Mouse (Mus musculus) stomach, embryonic 16.5 days (tissue): ENCODE measurements around the gene Fam217a. TPM values are rescaled to one million over a fixed set of nuclear protein-coding genes. Genes with fewer than 3 reads are reported as not detected.
"Not testable (repeated sequence)": the region's sequence is repeated elsewhere in the genome, so short reads cannot be mapped to it uniquely, and the experiment has no call there.

ENCODE experiments used
- ATAC-seq: fragments of 200-750 bp; cut with Nextera tagmentation; 2 replicates; pipeline ENCODE4 v1.8.0; 2017; ENCODE audit warnings: moderate number of reproducible peaks, moderate TSS enrichment; ENCODE audit not compliant: insufficient read depth, low FRiP score
- H3K27ac ChIP-seq: fragments of 300-500 bp; sonication (generic); 2 replicates; pipeline ENCODE4 v1.5.1; 2014; ENCODE audit warnings: low read length
- H3K27me3 ChIP-seq: fragments of 300-500 bp; sonication (generic); 2 replicates; pipeline ENCODE4 v1.6.1; 2014; ENCODE audit warnings: low read length, control low read depth, mixed read lengths; ENCODE audit not compliant: control insufficient read depth, insufficient read depth
- H3K36me3 ChIP-seq: fragments of 300-500 bp; sonication (generic); 2 replicates; pipeline ENCODE4 v1.6.1; 2014; ENCODE audit warnings: low read length; ENCODE audit not compliant: control insufficient read depth, insufficient read depth
- H3K4me1 ChIP-seq: fragments of 300-500 bp; sonication (generic); 2 replicates; pipeline ENCODE4 v1.6.1; 2014; ENCODE audit warnings: low read length, control low read depth, mixed read lengths; ENCODE audit not compliant: control insufficient read depth, insufficient read depth
- H3K4me2 ChIP-seq: fragments of 300-500 bp; sonication (generic); 2 replicates; pipeline ENCODE4 v1.6.1; 2014; ENCODE audit warnings: low read depth, low read length, mixed read lengths
- H3K4me3 ChIP-seq: fragments of 300-500 bp; sonication (generic); replicated peaks from 2 replicates; pipeline ENCODE4 v1.5.1; 2014; ENCODE audit warnings: mild to moderate bottlenecking, low read length
- H3K9ac ChIP-seq: fragments of 300-500 bp; sonication (generic); 2 replicates; pipeline ENCODE4 v1.6.1; 2014; ENCODE audit warnings: low read length
- H3K9me3 ChIP-seq: fragments of 300-500 bp; sonication (generic); replicated peaks from 2 replicates; pipeline ENCODE4 v1.6.1; 2016; ENCODE audit warnings: low read length, control low read depth; ENCODE audit not compliant: control insufficient read depth
- WGBS: fragments of 180-500 bp; shearing (Covaris S2); extraction: QIAGEN DNeasy Blood & Tissue Kit; methylation state at CpG from one replicate; pipeline ENCODE4 v1.1.7; 2014; 5-methylcytosine and 5-hydroxymethylcytosine counted together
- polyA plus RNA-seq: library from polyadenylated mRNA; unstranded; fragments of >200 nt; fragmentation: Nextera tagmentation; extraction: Ambion mirVana; gene quantifications from 2 replicates; pipeline ENCODE4 v1.2.1, GENCODE M21; 2015

Gene Fam217a
- polyA plus RNA-seq = 1.3 and 1.4 TPM in 2 replicates

DNA sequence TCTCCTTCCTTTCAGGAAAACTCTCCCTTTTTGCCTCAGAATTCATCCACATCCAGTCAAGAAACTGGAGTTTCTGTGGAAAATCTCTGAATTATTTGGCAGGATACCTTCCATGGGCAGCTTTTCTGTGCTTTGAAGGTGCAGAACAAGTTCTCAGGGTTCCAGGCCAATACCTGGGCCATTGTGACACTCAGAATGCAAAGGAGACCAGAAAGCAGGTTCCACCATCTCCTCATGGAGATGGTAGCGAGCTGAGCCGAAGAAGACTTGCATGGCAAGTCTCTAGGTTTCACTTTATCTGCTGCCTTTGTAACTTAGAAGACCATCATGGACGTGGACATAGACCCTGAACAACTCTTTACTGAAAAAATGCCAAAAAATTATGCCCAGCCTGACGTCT is at the start of gene Fam217a, which contains the start of gene 4933417A18Rik:
Fam217a (minus strand) TSS at position 101 of the 400 bp plus-strand sequence.
4933417A18Rik (plus strand) TSS at position 200 of the 400 bp plus-strand sequence.
- Histone ChIP-seq H3K27me3 (no peaks in the 10 kb centered on the region), H3K36me3 (no peaks in the 10 kb centered on the region), H3K4me3 (no peak within 1 kb of the TSS), H3K9ac (no peak within 1 kb of the TSS), H3K27ac (no peak within 1 kb of the TSS), H3K9me3 (no peaks in the 10 kb centered on the region), H3K4me2 (no peak within 1 kb of the TSS), H3K4me1 (no peaks in the 10 kb centered on the region)
- ATAC-seq = no peak
- WGBS = 79% methylated on average over 4 of the region's 4 CpGs

DNA sequence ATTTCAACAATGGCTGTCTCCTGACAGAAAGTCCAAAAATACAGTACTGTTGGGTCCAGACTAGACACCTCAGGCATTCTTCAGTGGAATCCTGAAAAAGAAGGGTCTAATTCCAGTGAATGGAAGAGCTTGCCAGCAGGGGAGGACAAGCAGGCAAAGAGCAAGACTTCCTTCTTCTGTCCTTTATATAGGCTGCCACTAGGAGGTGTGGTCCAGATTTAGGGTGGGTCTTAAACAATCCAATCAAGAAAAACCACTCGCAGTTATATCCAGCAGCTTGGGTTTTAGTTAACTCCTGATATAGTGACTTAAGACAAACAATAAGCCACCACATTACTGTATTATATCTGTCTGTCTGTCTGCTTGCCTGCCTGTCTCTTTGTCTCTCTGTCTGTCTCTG is 49.7 kb upstream of the Fam217a start:
- H3K4me3 ChIP-seq = no peak overlapping the region
- no peak for ATAC-seq

DNA sequence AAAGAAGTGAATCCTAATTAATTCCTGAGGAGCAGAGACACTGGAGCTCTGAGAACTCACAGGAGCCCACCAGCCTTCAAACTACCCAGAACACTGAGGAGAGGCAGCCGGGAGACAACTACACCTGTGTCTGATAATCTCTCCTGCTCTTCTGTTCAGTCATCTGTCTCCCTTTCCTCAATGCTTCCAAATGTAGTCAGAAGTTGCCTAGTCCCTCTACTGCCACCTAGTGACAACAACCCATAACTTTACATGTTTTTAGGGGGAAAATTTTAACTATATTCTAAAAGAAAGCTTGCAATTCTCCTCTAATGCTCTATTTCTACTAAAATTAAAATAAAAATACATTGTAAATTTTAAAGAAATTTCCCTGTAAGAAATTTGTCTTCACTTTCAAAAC is 49.0 kb upstream of the Fam217a start:
- WGBS = 39% methylated on average over 1 of the region's 1 CpGs
- Histone ChIP-seq H3K4me2 (no peak overlapping the region), H3K4me1 (no peaks in the 10 kb centered on the region), H3K27me3 (no peaks in the 10 kb centered on the region), H3K4me3 (no peak overlapping the region), H3K9ac (no peak overlapping the region), H3K9me3 (no peaks in the 10 kb centered on the region), H3K36me3 (peaks cover 9% of the 10 kb centered on the region), H3K27ac (no peak overlapping the region)
- ATAC-seq = no peak

More for the DNA sequence above, 49.7 kb upstream of the Fam217a start:
- no peak overlapping the region for H3K9ac ChIP-seq
- H3K9me3 ChIP-seq = no peaks in the 10 kb centered on the region
- H3K4me1 ChIP-seq = no peaks in the 10 kb centered on the region
- no peak overlapping the region for H3K27ac ChIP-seq
- 35% methylated on average over 1 of the region's 1 CpGs for WGBS
- no peak overlapping the region for H3K4me2 ChIP-seq
- H3K36me3 ChIP-seq = peaks cover 12% of the 10 kb centered on the region
- H3K27me3 ChIP-seq = no peaks in the 10 kb centered on the region

DNA sequence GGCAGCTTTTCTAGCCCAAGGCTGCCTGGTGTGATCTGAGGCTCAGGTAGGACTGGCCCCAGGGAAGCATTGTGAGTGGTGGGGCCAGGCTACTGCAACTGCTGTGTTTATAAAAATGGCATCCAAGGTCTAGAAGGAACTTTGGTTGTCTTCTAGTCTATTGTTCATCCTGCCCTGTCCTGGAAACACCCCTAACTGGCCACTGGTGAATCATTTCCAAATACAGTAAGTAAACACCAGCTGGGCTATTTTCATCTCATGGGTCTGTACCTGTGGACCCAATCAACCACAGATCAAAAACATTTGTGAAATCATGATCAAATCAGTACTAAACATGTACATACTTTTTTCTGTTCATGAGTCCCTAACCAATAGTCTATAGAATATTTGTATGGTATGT is 48.3 kb upstream of the Fam217a start:
- H3K27me3 ChIP-seq, H3K9me3 ChIP-seq, H3K36me3 ChIP-seq, H3K4me3 ChIP-seq, ATAC-seq, H3K27ac ChIP-seq, H3K4me1 ChIP-seq, H3K9ac ChIP-seq, H3K4me2 ChIP-seq: not testable (repeated sequence)

DNA sequence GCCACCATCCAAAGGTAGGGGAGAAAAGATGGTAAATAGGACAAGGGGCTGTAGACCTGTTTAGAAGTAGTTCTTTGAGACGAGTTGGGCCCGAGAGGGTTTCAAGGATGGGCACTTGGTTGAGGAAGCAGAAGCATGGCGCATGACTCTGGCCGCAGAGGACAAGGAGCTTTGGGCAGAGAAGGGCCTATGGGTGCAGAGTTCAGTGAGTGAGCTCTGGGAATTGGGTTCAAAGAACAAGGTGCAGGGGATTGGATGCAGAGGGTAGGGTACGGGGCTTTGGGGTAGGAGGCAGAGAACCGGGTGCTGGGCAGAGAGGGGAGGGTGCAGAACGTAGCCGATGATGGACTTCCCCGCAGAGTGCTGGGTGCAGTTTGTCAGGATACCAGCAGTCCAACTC is 41.5 kb upstream of the Fam217a start:
- H3K27me3 ChIP-seq, H3K4me1 ChIP-seq, ATAC-seq, H3K36me3 ChIP-seq, H3K4me2 ChIP-seq, H3K9ac ChIP-seq, H3K27ac ChIP-seq, H3K4me3 ChIP-seq, H3K9me3 ChIP-seq: not testable (repeated sequence)
- WGBS = 73% methylated on average over 9 of the region's 9 CpGs

DNA sequence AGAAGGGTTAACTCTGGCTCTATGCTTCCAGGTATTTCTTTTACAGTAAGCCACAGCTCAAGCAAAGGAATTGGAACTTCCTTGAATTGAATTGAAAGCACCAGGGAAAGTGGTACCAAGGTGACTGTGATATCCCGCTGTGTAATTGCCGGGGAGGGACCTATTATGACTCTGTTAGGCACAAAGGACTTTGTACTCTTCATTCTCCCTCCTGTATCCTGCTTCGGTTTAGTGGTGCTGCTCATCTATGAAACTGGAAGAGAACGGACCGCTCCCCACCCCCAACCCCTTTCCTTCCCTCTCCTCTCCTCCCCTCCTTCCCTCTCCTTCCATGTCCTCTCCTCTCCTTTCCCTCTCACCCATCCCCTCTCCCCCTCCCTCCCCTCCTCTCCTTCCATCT is 40.8 kb upstream of the Fam217a start:
- H3K9ac ChIP-seq = no peak overlapping the region
- H3K4me1 ChIP-seq = no peaks in the 10 kb centered on the region
- 19% methylated on average over 5 of the region's 5 CpGs for WGBS
- peak overlapping the region; percentile 83 for H3K4me2 ChIP-seq
- no peaks in the 10 kb centered on the region for H3K27me3 ChIP-seq
- H3K36me3 ChIP-seq = no peaks in the 10 kb centered on the region
- no peaks in the 10 kb centered on the region for H3K9me3 ChIP-seq
- peak overlapping the region; percentile 58; the same call in 1 of the 2 replicates for H3K4me3 ChIP-seq
- peak; percentile 45; the same call in 1 of the 2 replicates for ATAC-seq
- H3K27ac ChIP-seq = no peak overlapping the region

DNA sequence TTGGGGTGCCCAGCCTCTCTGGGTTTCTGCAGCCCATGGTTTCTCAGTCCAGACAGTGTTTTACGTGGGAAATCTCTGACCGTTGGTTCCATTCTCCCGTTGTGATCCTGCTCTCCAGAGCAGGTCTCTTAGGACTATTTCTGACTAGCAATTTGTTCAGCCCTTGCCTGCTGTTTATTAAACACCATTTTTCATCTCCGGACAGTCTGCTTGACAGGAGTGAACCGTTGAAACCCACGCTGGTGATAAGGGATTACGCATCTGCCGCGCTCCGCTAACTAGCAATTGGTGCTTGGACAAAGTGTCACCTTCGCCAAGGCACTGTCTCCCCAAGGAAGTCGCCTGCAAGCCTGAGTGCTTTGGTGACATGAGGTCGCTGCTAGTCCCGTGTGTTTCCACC is 40.3 kb upstream of the Fam217a start:
- H3K4me3 ChIP-seq = peak overlapping the region; percentile 58
- H3K9ac ChIP-seq = 0 out of 2 replicates have a peak overlapping the region, but pooled peaks have one; percentile 2
- H3K4me2 ChIP-seq = peak overlapping the region; percentile 83
- H3K36me3 ChIP-seq = no peaks in the 10 kb centered on the region
- WGBS = 4% methylated on average over 14 of the region's 14 CpGs
- no peaks in the 10 kb centered on the region for H3K9me3 ChIP-seq
- no peaks in the 10 kb centered on the region for H3K27me3 ChIP-seq
- no peak overlapping the region for H3K27ac ChIP-seq
- ATAC-seq = no peak
- no peaks in the 10 kb centered on the region for H3K4me1 ChIP-seq

DNA sequence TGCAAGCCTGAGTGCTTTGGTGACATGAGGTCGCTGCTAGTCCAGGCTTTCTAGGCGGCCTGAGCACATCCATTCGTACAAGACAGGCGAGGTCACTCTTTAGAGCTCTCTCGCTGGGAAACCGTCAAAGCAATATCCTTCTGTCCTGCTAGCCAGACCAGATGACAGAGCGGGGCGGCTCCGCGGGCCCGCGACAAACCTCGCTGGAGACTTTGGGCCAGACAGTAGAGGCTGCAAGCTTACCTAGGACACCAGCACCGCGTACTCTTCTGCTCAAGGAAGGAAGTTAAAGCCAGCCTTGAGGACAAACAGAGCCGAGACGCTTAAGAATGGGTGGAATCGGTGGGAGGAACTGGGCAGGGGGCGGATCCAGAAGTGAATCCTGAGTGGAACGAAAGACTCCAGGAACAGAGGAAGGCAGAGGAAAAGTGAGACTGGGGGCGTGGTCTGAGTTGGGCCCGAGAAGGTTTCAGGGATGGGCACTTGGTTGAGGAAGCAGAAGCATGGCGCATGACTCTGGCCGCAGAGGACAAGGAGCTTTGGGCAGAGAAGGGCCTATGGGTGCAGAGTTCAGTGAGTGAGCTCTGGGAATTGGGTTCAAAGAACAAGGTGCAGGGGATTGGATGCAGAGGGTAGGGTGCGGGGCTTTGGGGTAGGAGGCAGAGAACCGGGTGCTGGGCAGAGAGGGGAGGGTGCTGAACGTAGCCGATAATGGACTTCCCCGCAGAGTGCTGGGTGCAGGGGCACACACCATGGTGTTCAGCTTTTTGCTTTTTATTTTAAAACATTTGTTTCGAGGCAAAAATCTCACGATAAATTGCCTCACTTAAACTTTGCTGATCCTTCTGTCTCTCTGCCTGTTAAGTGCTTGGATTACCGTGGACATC is 39.6 kb upstream of the Fam217a start, which contains the start of gene Eci3:
Eci3 (minus strand) TSS at position 300 of the 887 bp plus-strand sequence.
- Histone ChIP-seq H3K9ac (peak within 1 kb of the TSS; percentile 78), H3K9me3 (no peaks in the 10 kb centered on the region), H3K27me3 (no peaks in the 10 kb centered on the region), H3K36me3 (no peaks in the 10 kb centered on the region), H3K4me3 (peak within 1 kb of the TSS; percentile 58), H3K4me2 (peak within 1 kb of the TSS; percentile 83), H3K27ac (no peak within 1 kb of the TSS), H3K4me1 (no peaks in the 10 kb centered on the region)
- 3% methylated on average over 32 of the region's 32 CpGs for WGBS
- ATAC-seq = peak; percentile 82

DNA sequence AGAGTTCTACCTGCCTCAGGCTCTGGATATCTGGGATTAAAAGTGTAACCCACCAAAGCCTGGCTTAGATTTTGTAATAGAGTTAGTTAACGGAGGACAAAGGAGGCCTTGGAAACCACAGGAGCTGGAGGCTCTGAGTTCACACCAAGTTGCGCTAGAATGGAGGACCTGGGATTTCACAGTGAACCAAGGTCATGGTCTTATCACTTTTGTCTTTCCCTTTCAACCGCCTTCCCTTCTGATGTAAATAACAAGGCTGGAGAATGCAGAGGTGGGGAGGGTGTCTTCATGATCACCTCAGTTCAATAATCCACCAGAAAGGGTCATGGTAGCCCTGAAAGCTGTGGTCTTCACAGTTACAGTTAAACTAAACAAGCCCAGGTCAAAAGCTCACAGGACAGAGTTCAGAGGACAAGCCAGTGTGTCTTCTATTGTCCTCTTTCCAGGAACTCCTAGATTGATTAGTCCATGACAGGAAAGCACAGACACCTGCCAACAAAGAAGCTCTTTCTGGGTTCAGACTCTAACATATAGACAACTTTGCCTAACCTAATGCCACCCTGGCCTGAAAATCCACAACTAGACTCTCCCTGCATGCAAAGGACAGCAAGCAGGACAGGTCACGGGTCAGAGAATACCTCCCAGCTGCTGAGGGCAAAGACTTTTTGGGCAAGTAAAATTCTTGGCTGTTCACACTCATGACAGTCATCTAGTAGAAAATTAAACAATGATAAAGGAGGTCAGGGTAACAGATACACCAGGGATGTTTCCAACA is 37.1 kb upstream of the Fam217a start:
- no peaks in the 10 kb centered on the region for H3K9me3 ChIP-seq

More for the DNA sequence above, 37.1 kb upstream of the Fam217a start:
- H3K27ac ChIP-seq = no peak overlapping the region
- WGBS = 81% methylated on average over 4 of the region's 4 CpGs
- H3K9ac ChIP-seq = no peak overlapping the region
- no peak overlapping the region for H3K4me2 ChIP-seq
- no peak for ATAC-seq
- no peaks in the 10 kb centered on the region for H3K27me3 ChIP-seq
- no peaks in the 10 kb centered on the region for H3K36me3 ChIP-seq
- H3K4me3 ChIP-seq = no peak overlapping the region
- H3K4me1 ChIP-seq = no peaks in the 10 kb centered on the region
